Mouse (Mus musculus): ENCODE results near the gene P2rx4. TPM values are rescaled to one million over a fixed set of nuclear protein-coding genes. Genes with fewer than 3 reads are reported as not detected.
A peak's percentile ranks its signal among the peaks of the same experiment; 100 is the strongest.

The P2rx4 gene
- polyA plus RNA-seq, 1 experiment = 112 TPM

GRCm38 (mm10) chr5:122700109-122700836 is 7.1 kb upstream of the P2rx4 start:
- WGBS = 57% methylated on average over 12 of the region's 12 CpGs
- peaks cover 23% of the 10 kb centered on the region for H3K4me1 ChIP-seq (ENCODE audit: control insufficient read depth, insufficient read depth, low read length)
- no peak overlapping the region for H3K4me3 ChIP-seq (replicated peaks; ENCODE audit: extremely low read depth, low read depth, low read length)
- TF ChIP-seq CTCF (IDR thresholded peaks at IDR 0.05; ENCODE audit: insufficient read depth, low read length) = no peak
- TF ChIP-seq POLR2A (IDR thresholded peaks at IDR 0.05; ENCODE audit: borderline replicate concordance, extremely low read depth, low read depth, low read length) = no peak
- no peak for DNase-seq

GRCm38 (mm10) chr5:122700837-122701212 is 6.5 kb upstream of the P2rx4 start:
- TF ChIP-seq CTCF (IDR thresholded peaks at IDR 0.05; ENCODE audit: insufficient read depth, low read length) = no peak
- TF ChIP-seq POLR2A (IDR thresholded peaks at IDR 0.05; ENCODE audit: borderline replicate concordance, extremely low read depth, low read depth, low read length) = no peak
- Histone ChIP-seq H3K4me3 (replicated peaks; ENCODE audit: extremely low read depth, low read depth, low read length) (no peak overlapping the region), H3K4me1 (ENCODE audit: control insufficient read depth, insufficient read depth, low read length) (peaks cover 23% of the 10 kb centered on the region)
- 27% methylated on average over 5 of the region's 5 CpGs for WGBS
- DNase-seq = no peak

- no peak for DNase-seq
- 48% methylated on average over 6 of the region's 6 CpGs for WGBS
- H3K4me3 ChIP-seq (replicated peaks; ENCODE audit: extremely low read depth, low read depth, low read length) = no peak overlapping the region
- peaks cover 17% of the 10 kb centered on the region for H3K4me1 ChIP-seq (ENCODE audit: control insufficient read depth, insufficient read depth, low read length)
- TF ChIP-seq CTCF (IDR thresholded peaks at IDR 0.05; ENCODE audit: insufficient read depth, low read length) = no peak
- no peak for TF ChIP-seq POLR2A (IDR thresholded peaks at IDR 0.05; ENCODE audit: borderline replicate concordance, extremely low read depth, low read depth, low read length)
These were observed 5.2 kb upstream of the P2rx4 start for GRCm38 (mm10) chr5:122702156-122702555.

- TF ChIP-seq POLR2A (IDR thresholded peaks at IDR 0.05; ENCODE audit: borderline replicate concordance, extremely low read depth, low read depth, low read length) (no peak), CTCF (IDR thresholded peaks at IDR 0.05; ENCODE audit: insufficient read depth, low read length) (no peak)
- no peak overlapping the region for H3K4me3 ChIP-seq (replicated peaks; ENCODE audit: extremely low read depth, low read depth, low read length)
- no peak for DNase-seq
- peaks cover 19% of the 10 kb centered on the region for H3K4me1 ChIP-seq (ENCODE audit: control insufficient read depth, insufficient read depth, low read length)
- 92% methylated on average over 2 of the region's 2 CpGs for WGBS
These were observed 3.8 kb upstream of the P2rx4 start for GRCm38 (mm10) chr5:122703574-122703973.

- no peak for DNase-seq
- no peak for TF ChIP-seq POLR2A (IDR thresholded peaks at IDR 0.05; ENCODE audit: borderline replicate concordance, extremely low read depth, low read depth, low read length)
- TF ChIP-seq CTCF (IDR thresholded peaks at IDR 0.05; ENCODE audit: insufficient read depth, low read length) = no peak
- WGBS = 66% methylated on average over 4 of the region's 4 CpGs
- Histone ChIP-seq H3K4me3 (replicated peaks; ENCODE audit: extremely low read depth, low read depth, low read length) (no peak overlapping the region), H3K4me1 (ENCODE audit: control insufficient read depth, insufficient read depth, low read length) (peaks cover 11% of the 10 kb centered on the region)
These were observed 2.8 kb upstream of the P2rx4 start for GRCm38 (mm10) chr5:122704571-122704970.

GRCm38 (mm10) chr5:122705174-122705573 is 2.2 kb upstream of the P2rx4 start:
- TF ChIP-seq CTCF (IDR thresholded peaks at IDR 0.05; ENCODE audit: insufficient read depth, low read length) = no peak
- TF ChIP-seq POLR2A (IDR thresholded peaks at IDR 0.05; ENCODE audit: borderline replicate concordance, extremely low read depth, low read depth, low read length) = no peak
- peaks cover 10% of the 10 kb centered on the region for H3K4me1 ChIP-seq (ENCODE audit: control insufficient read depth, insufficient read depth, low read length)
- WGBS = 80% methylated on average over 3 of the region's 3 CpGs
- DNase-seq = no peak
- H3K4me3 ChIP-seq (replicated peaks; ENCODE audit: extremely low read depth, low read depth, low read length) = no peak overlapping the region

GRCm38 (mm10) chr5:122706917-122707275 is 448 bp upstream of the P2rx4 start:
- WGBS = 49% methylated on average over 5 of the region's 5 CpGs
- H3K4me1 ChIP-seq (ENCODE audit: control insufficient read depth, insufficient read depth, low read length) = peaks cover 4% of the 10 kb centered on the region; the same call in 1 of the 2 replicates
- no peak for DNase-seq
- peak overlapping the region; percentile 92 for H3K4me3 ChIP-seq (replicated peaks; ENCODE audit: extremely low read depth, low read depth, low read length)
- no peak for TF ChIP-seq CTCF (IDR thresholded peaks at IDR 0.05; ENCODE audit: insufficient read depth, low read length)
- TF ChIP-seq POLR2A (IDR thresholded peaks at IDR 0.05; ENCODE audit: borderline replicate concordance, extremely low read depth, low read depth, low read length) = no peak

GRCm38 (mm10) chr5:122708819-122709218 is 1.5 kb downstream of the P2rx4 start:
- peaks cover 4% of the 10 kb centered on the region; the same call in 1 of the 2 replicates for H3K4me1 ChIP-seq (ENCODE audit: control insufficient read depth, insufficient read depth, low read length)
- TF ChIP-seq POLR2A (IDR thresholded peaks at IDR 0.05; ENCODE audit: borderline replicate concordance, extremely low read depth, low read depth, low read length) = no peak
- no peak for TF ChIP-seq CTCF (IDR thresholded peaks at IDR 0.05; ENCODE audit: insufficient read depth, low read length)
- H3K4me3 ChIP-seq (replicated peaks; ENCODE audit: extremely low read depth, low read depth, low read length) = no peak overlapping the region
- WGBS = 85% methylated on average over 6 of the region's 6 CpGs
- DNase-seq = no peak

GRCm38 (mm10) chr5:122715723-122716122 is 8.4 kb downstream of the P2rx4 start:
- H3K4me3 ChIP-seq (replicated peaks; ENCODE audit: extremely low read depth, low read depth, low read length) = no peak overlapping the region
- DNase-seq = no peak
- TF ChIP-seq CTCF (IDR thresholded peaks at IDR 0.05; ENCODE audit: insufficient read depth, low read length) (no peak), POLR2A (IDR thresholded peaks at IDR 0.05; ENCODE audit: borderline replicate concordance, extremely low read depth, low read depth, low read length) (no peak)
- H3K4me1 ChIP-seq (ENCODE audit: control insufficient read depth, insufficient read depth, low read length) = no peaks in the 10 kb centered on the region
- 79% methylated on average over 1 of the region's 1 CpGs for WGBS

- TF ChIP-seq POLR2A (IDR thresholded peaks at IDR 0.05; ENCODE audit: borderline replicate concordance, extremely low read depth, low read depth, low read length) (no peak), CTCF (IDR thresholded peaks at IDR 0.05; ENCODE audit: insufficient read depth, low read length) (no peak)
- H3K4me1 ChIP-seq (ENCODE audit: control insufficient read depth, insufficient read depth, low read length) = no peaks in the 10 kb centered on the region
- WGBS = 100% methylated on average over 2 of the region's 2 CpGs
These were observed 9.4 kb downstream of the P2rx4 start for GRCm38 (mm10) chr5:122716793-122717192.

More at GRCm38 (mm10) chr5:122716793-122717192, 9.4 kb downstream of the P2rx4 start:
- DNase-seq = no peak
- H3K4me3 ChIP-seq (replicated peaks; ENCODE audit: extremely low read depth, low read depth, low read length) = no peak overlapping the region
